Mouse (Mus musculus) E14TG2a.4 (cell line): ENCODE data around the gene Sgsh.

Experiments
- H3K27me3 ChIP-seq: 2 replicates; pipeline ENCODE4 v1.6.1; 2014; ENCODE audit warnings: low read length, control low read depth; ENCODE audit not compliant: insufficient read depth
- H3K36me3 ChIP-seq: 2 replicates; pipeline ENCODE4 v1.6.1; 2014; ENCODE audit warnings: low read length, control low read depth; ENCODE audit not compliant: insufficient read depth
- H3K4me1 ChIP-seq: replicated peaks from 2 replicates; pipeline ENCODE4 v1.6.1; 2014; ENCODE audit warnings: low read depth, low read length, control low read depth
- H3K4me3 ChIP-seq: replicated peaks from 2 replicates; pipeline ENCODE4 v1.5.1; 2014; ENCODE audit warnings: mild to moderate bottlenecking, low read length
- H3K9me3 ChIP-seq: 2 replicates; pipeline ENCODE4 v1.6.1; 2014; ENCODE audit warnings: low read length, control low read depth
- CTCF ChIP-seq: conservative IDR thresholded peaks from 2 replicates; pipeline ENCODE4 v1.5.1; 2014; ENCODE audit warnings: low read length
- NANOG ChIP-seq: IDR thresholded peaks from 2 replicates; pipeline ENCODE4 v1.6.1; 2014; ENCODE audit warnings: borderline replicate concordance, low read length, mixed read lengths
- POU5F1 ChIP-seq: IDR thresholded peaks from 2 replicates; pipeline ENCODE4 v1.6.1; 2014; ENCODE audit warnings: low read length, borderline replicate concordance

Sgsh gene

GRCm38 (mm10) chr11:119331970-119332369, 23.4 kb downstream of the Sgsh start:
- TF ChIP-seq CTCF = peak; percentile 13; the same call in 1 of the 2 replicates
- no peak for TF ChIP-seq POU5F1
- Histone ChIP-seq H3K36me3 (no peaks in the 10 kb centered on the region), H3K4me1 (peaks cover 28% of the 10 kb centered on the region), H3K27me3 (peaks cover 11% of the 10 kb centered on the region), H3K9me3 (no peaks in the 10 kb centered on the region), H3K4me3 (no peak overlapping the region)

GRCm38 (mm10) chr11:119330592-119330991, 24.7 kb downstream of the Sgsh start:
- TF ChIP-seq POU5F1 (no peak), NANOG (no peak), CTCF (no peak)
- Histone ChIP-seq H3K9me3 (no peaks in the 10 kb centered on the region), H3K27me3 (peaks cover 11% of the 10 kb centered on the region), H3K4me3 (no peak overlapping the region), H3K36me3 (no peaks in the 10 kb centered on the region), H3K4me1 (peaks cover 28% of the 10 kb centered on the region)

- H3K4me3 ChIP-seq = no peak overlapping the region
- peaks cover 26% of the 10 kb centered on the region for H3K27me3 ChIP-seq
- no peak for TF ChIP-seq NANOG
- peak; percentile 90 for TF ChIP-seq CTCF
- H3K4me1 ChIP-seq = no peaks in the 10 kb centered on the region; the same call in 1 of the 2 replicates
- no peaks in the 10 kb centered on the region for H3K9me3 ChIP-seq
- no peaks in the 10 kb centered on the region for H3K36me3 ChIP-seq
Measured at GRCm38 (mm10) chr11:119325068-119325467, 30.3 kb downstream of the Sgsh start.

GRCm38 (mm10) chr11:119322521-119322920, 32.8 kb downstream of the Sgsh start:
- peaks cover 23% of the 10 kb centered on the region for H3K27me3 ChIP-seq
- no peaks in the 10 kb centered on the region for H3K36me3 ChIP-seq
- H3K4me3 ChIP-seq = no peak overlapping the region
- no peaks in the 10 kb centered on the region for H3K9me3 ChIP-seq
- no peaks in the 10 kb centered on the region for H3K4me1 ChIP-seq
- TF ChIP-seq POU5F1 (no peak), CTCF (no peak), NANOG (no peak)

- Histone ChIP-seq H3K36me3 (no peaks in the 10 kb centered on the region), H3K4me3 (no peak overlapping the region), H3K9me3 (no peaks in the 10 kb centered on the region), H3K4me1 (peaks cover 4% of the 10 kb centered on the region; the same call in 1 of the 2 replicates), H3K27me3 (peaks cover 10% of the 10 kb centered on the region)
- no peak for TF ChIP-seq NANOG
- no peak for TF ChIP-seq CTCF
- TF ChIP-seq POU5F1 = no peak
Measured at GRCm38 (mm10) chr11:119316720-119317119, 38.6 kb downstream of the Sgsh start.

- H3K36me3 ChIP-seq = no peaks in the 10 kb centered on the region
- TF ChIP-seq CTCF = no peak
- no peak for TF ChIP-seq POU5F1
- TF ChIP-seq NANOG = no peak
Measured at GRCm38 (mm10) chr11:119314252-119314936, 40.9 kb downstream of the Sgsh start.

GRCm38 (mm10) chr11:119310621-119311020, 44.7 kb downstream of the Sgsh start:
- H3K4me1 ChIP-seq = peaks cover 33% of the 10 kb centered on the region
- H3K4me3 ChIP-seq = no peak overlapping the region
- no peaks in the 10 kb centered on the region for H3K9me3 ChIP-seq
- no peaks in the 10 kb centered on the region for H3K36me3 ChIP-seq
- TF ChIP-seq CTCF = no peak
- peaks cover 15% of the 10 kb centered on the region for H3K27me3 ChIP-seq

More at GRCm38 (mm10) chr11:119314252-119314936, 40.9 kb downstream of the Sgsh start:
- Histone ChIP-seq H3K9me3 (no peaks in the 10 kb centered on the region), H3K4me3 (no peak overlapping the region), H3K27me3 (peaks cover 10% of the 10 kb centered on the region), H3K4me1 (peaks cover 9% of the 10 kb centered on the region)

- H3K9me3 ChIP-seq = no peaks in the 10 kb centered on the region
Measured at GRCm38 (mm10) chr11:119307916-119308315, 47.4 kb downstream of the Sgsh start.

GRCm38 (mm10) chr11:119307658-119307867, 47.8 kb downstream of the Sgsh start, which contains the start of gene Card14:
Card14 (plus strand) TSS chr11:119307768.
- TF ChIP-seq CTCF = no peak
- TF ChIP-seq NANOG = no peak
- TF ChIP-seq POU5F1 = no peak
- Histone ChIP-seq H3K27me3 (peaks cover 10% of the 10 kb centered on the region), H3K36me3 (no peaks in the 10 kb centered on the region), H3K9me3 (no peaks in the 10 kb centered on the region), H3K4me1 (peaks cover 60% of the 10 kb centered on the region), H3K4me3 (no peak within 1 kb of the TSS)

More at GRCm38 (mm10) chr11:119307916-119308315, 47.4 kb downstream of the Sgsh start:
- Histone ChIP-seq H3K4me3 (no peak overlapping the region), H3K4me1 (peaks cover 56% of the 10 kb centered on the region), H3K27me3 (peaks cover 10% of the 10 kb centered on the region), H3K36me3 (no peaks in the 10 kb centered on the region)
- no peak for TF ChIP-seq POU5F1
- TF ChIP-seq NANOG = no peak
- no peak for TF ChIP-seq CTCF
